Mouse (Mus musculus): Measurements from ENCODE around the gene Fam72a. TPM values are rescaled to one million over a fixed set of nuclear protein-coding genes. Genes with fewer than 3 reads are reported as not detected.
"Not testable (repeated sequence)": the region's sequence is repeated elsewhere in the genome, so short reads cannot be mapped to it uniquely, and the experiment has no call there.

The Fam72a gene
- total RNA-seq, 2 experiments from 2014 or later, result 1.4 to 1.5 TPM

GRCm38 (mm10) chr1:131526371-131527270, 1.1 kb upstream of the Fam72a start:
- DNase-seq (ENCODE audit: low spot score in 2 of 2), result peak; percentile 42 to 43

GRCm38 (mm10) chr1:131528081-131528507, 391 bp downstream of the Fam72a start:
- peak; percentile 35 to 46 for DNase-seq (ENCODE audit: low spot score in 2 of 2)

GRCm38 (mm10) chr1:131528561-131529166, 961 bp downstream of the Fam72a start:
- no peak for DNase-seq (ENCODE audit: low spot score in 2 of 2)

- DNase-seq (ENCODE audit: low spot score in 2 of 2), result no peak
Observed at GRCm38 (mm10) chr1:131539771-131540170, 12.1 kb downstream of the Fam72a start.

- DNase-seq (ENCODE audit: low spot score in 2 of 2), result no peak
Observed at GRCm38 (mm10) chr1:131540795-131541194, 13.1 kb downstream of the Fam72a start.

- DNase-seq (ENCODE audit: low spot score in 2 of 2), result no peak
Observed at GRCm38 (mm10) chr1:131541431-131541830, 13.7 kb downstream of the Fam72a start.

- no peak for DNase-seq (ENCODE audit: low spot score in 2 of 2)
Observed at GRCm38 (mm10) chr1:131541903-131542302, 14.2 kb downstream of the Fam72a start.

- no peak for DNase-seq (ENCODE audit: low spot score in 2 of 2)
Observed at GRCm38 (mm10) chr1:131543886-131544565, 16.3 kb downstream of the Fam72a start.

GRCm38 (mm10) chr1:131546798-131547690, 19.3 kb downstream of the Fam72a start:
- no peak for DNase-seq (ENCODE audit: low spot score in 2 of 2)

GRCm38 (mm10) chr1:131548494-131549365, 21.0 kb downstream of the Fam72a start:
- no peak for DNase-seq (ENCODE audit: low spot score in 2 of 2)

- no peak for DNase-seq (ENCODE audit: low spot score in 2 of 2)
Observed at GRCm38 (mm10) chr1:131551956-131552355, 24.3 kb downstream of the Fam72a start.

GRCm38 (mm10) chr1:131553428-131553827, 25.7 kb downstream of the Fam72a start:
- DNase-seq (ENCODE audit: low spot score in 2 of 2), result no peak

GRCm38 (mm10) chr1:131555042-131555812, 27.5 kb downstream of the Fam72a start:
- peak; percentile 33 to 61 for DNase-seq (ENCODE audit: low spot score in 2 of 2)

- DNase-seq (ENCODE audit: low spot score in 2 of 2), result no peak
Observed at GRCm38 (mm10) chr1:131560500-131560899, 32.8 kb downstream of the Fam72a start.

- DNase-seq (ENCODE audit: low spot score in 2 of 2), result no peak
Observed at GRCm38 (mm10) chr1:131562081-131562480, 34.4 kb downstream of the Fam72a start.

- not testable (repeated sequence) for DNase-seq (ENCODE audit: low spot score in 2 of 2)
Observed at GRCm38 (mm10) chr1:131566056-131566455, 38.4 kb downstream of the Fam72a start.

GRCm38 (mm10) chr1:131569721-131570120, 42.0 kb downstream of the Fam72a start:
- DNase-seq (ENCODE audit: low spot score in 2 of 2), result no peak

GRCm38 (mm10) chr1:131570391-131570790, 42.7 kb downstream of the Fam72a start:
- DNase-seq (ENCODE audit: low spot score in 2 of 2), result no peak

- DNase-seq (ENCODE audit: low spot score in 2 of 2), result no peak
Observed at GRCm38 (mm10) chr1:131573721-131574120, 46.0 kb downstream of the Fam72a start.

All from adrenal gland, postnatal 4 days (tissue).